Mouse (Mus musculus): ENCODE measurements at regions not wholly inside any gene's neighbourhood (a gene's known extent, or its start where the extent isn't known, plus 50 kb on each side); places are given as distances from the start of the nearest gene placed in this dataset.

GRCm38 (mm10) chr1:126929666-126930065, 99.1 kb upstream of the Nckap5 start:
- Histone ChIP-seq H3K27ac (no peak overlapping the region; the same call in 1 of the 2 replicates), H3K36me3 (no peaks in the 10 kb centered on the region), H3K9me3 (no peaks in the 10 kb centered on the region), H3K4me1 (replicated peaks) (peaks cover 44% of the 10 kb centered on the region), H3K4me3 (no peak overlapping the region), H3K27me3 (ENCODE audit: insufficient read depth, poor library complexity, severe bottlenecking) (no peaks in the 10 kb centered on the region; the same call in 1 of the 2 replicates)
- WGBS, result 79% methylated on average over 4 of the region's 4 CpGs
- DNase-seq (ENCODE audit: low spot score), result no peak

- H3K9me3 ChIP-seq, result no peaks in the 10 kb centered on the region
- 56% methylated on average over 7 of the region's 7 CpGs for WGBS
Observed at GRCm38 (mm10) chr1:126928186-126928585, 97.6 kb upstream of the Nckap5 start.

GRCm38 (mm10) chr1:126925150-126926035, 94.8 kb upstream of the Nckap5 start:
- Histone ChIP-seq H3K4me3 (no peak overlapping the region), H3K9me3 (no peaks in the 10 kb centered on the region), H3K4me1 (replicated peaks) (peaks cover 24% of the 10 kb centered on the region), H3K36me3 (no peaks in the 10 kb centered on the region), H3K27me3 (ENCODE audit: insufficient read depth, poor library complexity, severe bottlenecking) (no peaks in the 10 kb centered on the region), H3K27ac (peak overlapping the region; percentile 50)
- no peak for DNase-seq (ENCODE audit: low spot score)
- WGBS, result 76% methylated on average over 12 of the region's 12 CpGs

More at GRCm38 (mm10) chr1:126928186-126928585, 97.6 kb upstream of the Nckap5 start:
- no peaks in the 10 kb centered on the region for H3K36me3 ChIP-seq
- no peaks in the 10 kb centered on the region; the same call in 1 of the 2 replicates for H3K27me3 ChIP-seq (ENCODE audit: insufficient read depth, poor library complexity, severe bottlenecking)
- H3K27ac ChIP-seq, result peak overlapping the region; percentile 60
- H3K4me1 ChIP-seq (replicated peaks), result peaks cover 42% of the 10 kb centered on the region
- DNase-seq (ENCODE audit: low spot score), result no peak
- no peak overlapping the region for H3K4me3 ChIP-seq

GRCm38 (mm10) chr1:126923981-126924380, 93.4 kb upstream of the Nckap5 start:
- H3K27ac ChIP-seq, result 0 out of 2 replicates have a peak overlapping the region, but pooled peaks have one; percentile 41
- no peaks in the 10 kb centered on the region for H3K9me3 ChIP-seq
- H3K36me3 ChIP-seq, result no peaks in the 10 kb centered on the region
- H3K27me3 ChIP-seq (ENCODE audit: insufficient read depth, poor library complexity, severe bottlenecking), result no peaks in the 10 kb centered on the region
- 81% methylated on average over 4 of the region's 4 CpGs for WGBS
- DNase-seq (ENCODE audit: low spot score), result no peak
- H3K4me1 ChIP-seq (replicated peaks), result peaks cover 24% of the 10 kb centered on the region
- H3K4me3 ChIP-seq, result no peak overlapping the region

- WGBS, result 91% methylated on average over 4 of the region's 4 CpGs
- H3K27me3 ChIP-seq (ENCODE audit: insufficient read depth, poor library complexity, severe bottlenecking), result no peaks in the 10 kb centered on the region
- H3K4me1 ChIP-seq (replicated peaks), result peaks cover 27% of the 10 kb centered on the region
- no peak for DNase-seq (ENCODE audit: low spot score)
- H3K4me3 ChIP-seq, result no peak overlapping the region
- H3K9me3 ChIP-seq, result no peaks in the 10 kb centered on the region
- no peaks in the 10 kb centered on the region for H3K36me3 ChIP-seq
- no peak overlapping the region for H3K27ac ChIP-seq
Observed at GRCm38 (mm10) chr1:126922231-126922630, 91.6 kb upstream of the Nckap5 start.

- Histone ChIP-seq H3K36me3 (no peaks in the 10 kb centered on the region), H3K4me3 (no peak overlapping the region), H3K9me3 (no peaks in the 10 kb centered on the region), H3K4me1 (replicated peaks) (peaks cover 42% of the 10 kb centered on the region), H3K27ac (peak overlapping the region; percentile 67; the same call in 1 of the 2 replicates), H3K27me3 (ENCODE audit: insufficient read depth, poor library complexity, severe bottlenecking) (no peaks in the 10 kb centered on the region)
- WGBS, result 86% methylated on average over 1 of the region's 1 CpGs
- no peak for DNase-seq (ENCODE audit: low spot score)
Observed at GRCm38 (mm10) chr1:126918876-126919275, 88.3 kb upstream of the Nckap5 start.

GRCm38 (mm10) chr1:126917872-126918271, 87.3 kb upstream of the Nckap5 start:
- peaks cover 42% of the 10 kb centered on the region for H3K4me1 ChIP-seq (replicated peaks)
- H3K4me3 ChIP-seq, result no peak overlapping the region
- H3K9me3 ChIP-seq, result no peaks in the 10 kb centered on the region
- WGBS, result 37% methylated on average over 6 of the region's 6 CpGs
- peak overlapping the region; percentile 67 for H3K27ac ChIP-seq
- H3K36me3 ChIP-seq, result no peaks in the 10 kb centered on the region
- no peak for DNase-seq (ENCODE audit: low spot score)
- no peaks in the 10 kb centered on the region for H3K27me3 ChIP-seq (ENCODE audit: insufficient read depth, poor library complexity, severe bottlenecking)

GRCm38 (mm10) chr1:126916369-126916768, 85.8 kb upstream of the Nckap5 start:
- peak; percentile 58 for DNase-seq (ENCODE audit: low spot score)
- no peaks in the 10 kb centered on the region for H3K9me3 ChIP-seq
- peaks cover 47% of the 10 kb centered on the region for H3K4me1 ChIP-seq (replicated peaks)
- WGBS, result 16% methylated on average over 6 of the region's 6 CpGs
- H3K27ac ChIP-seq, result peak overlapping the region; percentile 67; the same call in 1 of the 2 replicates
- H3K4me3 ChIP-seq, result no peak overlapping the region
- H3K36me3 ChIP-seq, result no peaks in the 10 kb centered on the region
- H3K27me3 ChIP-seq (ENCODE audit: insufficient read depth, poor library complexity, severe bottlenecking), result no peaks in the 10 kb centered on the region

- WGBS, result 77% methylated on average over 12 of the region's 12 CpGs
- peaks cover 26% of the 10 kb centered on the region for H3K4me1 ChIP-seq (replicated peaks)
- H3K4me3 ChIP-seq, result no peak overlapping the region
- H3K27me3 ChIP-seq (ENCODE audit: insufficient read depth, poor library complexity, severe bottlenecking), result no peaks in the 10 kb centered on the region
- H3K36me3 ChIP-seq, result no peaks in the 10 kb centered on the region
- H3K27ac ChIP-seq, result peak overlapping the region; percentile 54; the same call in 1 of the 2 replicates
- H3K9me3 ChIP-seq, result no peaks in the 10 kb centered on the region
- no peak for DNase-seq (ENCODE audit: low spot score)
Observed at GRCm38 (mm10) chr1:126911277-126912060, 80.9 kb upstream of the Nckap5 start.

- H3K4me1 ChIP-seq (replicated peaks), result 0 out of 2 replicates have a peak, but pooled peaks cover 7% of the 10 kb centered on the region
- no peak for DNase-seq (ENCODE audit: low spot score)
- H3K27ac ChIP-seq, result no peak overlapping the region
- no peaks in the 10 kb centered on the region for H3K9me3 ChIP-seq
- H3K36me3 ChIP-seq, result no peaks in the 10 kb centered on the region
- H3K4me3 ChIP-seq, result no peak overlapping the region
- 84% methylated on average over 2 of the region's 2 CpGs for WGBS
- no peaks in the 10 kb centered on the region for H3K27me3 ChIP-seq (ENCODE audit: insufficient read depth, poor library complexity, severe bottlenecking)
Observed at GRCm38 (mm10) chr1:126907417-126907816, 76.8 kb upstream of the Nckap5 start.

- Histone ChIP-seq H3K4me3 (no peak overlapping the region), H3K27me3 (ENCODE audit: insufficient read depth, poor library complexity, severe bottlenecking) (no peaks in the 10 kb centered on the region), H3K36me3 (no peaks in the 10 kb centered on the region), H3K27ac (no peak overlapping the region), H3K4me1 (replicated peaks) (peaks cover 7% of the 10 kb centered on the region; the same call in 1 of the 2 replicates), H3K9me3 (no peaks in the 10 kb centered on the region)
- 91% methylated on average over 3 of the region's 3 CpGs for WGBS
- no peak for DNase-seq (ENCODE audit: low spot score)
Observed at GRCm38 (mm10) chr1:126898484-126898883, 67.9 kb upstream of the Nckap5 start.

- Histone ChIP-seq H3K4me1 (replicated peaks) (peaks cover 7% of the 10 kb centered on the region; the same call in 1 of the 2 replicates), H3K27ac (no peak overlapping the region), H3K4me3 (no peak overlapping the region), H3K9me3 (0 out of 2 replicates have a peak, but pooled peaks cover 4% of the 10 kb centered on the region), H3K27me3 (ENCODE audit: insufficient read depth, poor library complexity, severe bottlenecking) (no peaks in the 10 kb centered on the region), H3K36me3 (no peaks in the 10 kb centered on the region)
- no peak for DNase-seq (ENCODE audit: low spot score)
- 84% methylated on average over 4 of the region's 4 CpGs for WGBS
Observed at GRCm38 (mm10) chr1:126896895-126897294, 66.3 kb upstream of the Nckap5 start.

Measured in hindbrain, embryonic 10.5 days (tissue).